In the genomic region with DNA sequence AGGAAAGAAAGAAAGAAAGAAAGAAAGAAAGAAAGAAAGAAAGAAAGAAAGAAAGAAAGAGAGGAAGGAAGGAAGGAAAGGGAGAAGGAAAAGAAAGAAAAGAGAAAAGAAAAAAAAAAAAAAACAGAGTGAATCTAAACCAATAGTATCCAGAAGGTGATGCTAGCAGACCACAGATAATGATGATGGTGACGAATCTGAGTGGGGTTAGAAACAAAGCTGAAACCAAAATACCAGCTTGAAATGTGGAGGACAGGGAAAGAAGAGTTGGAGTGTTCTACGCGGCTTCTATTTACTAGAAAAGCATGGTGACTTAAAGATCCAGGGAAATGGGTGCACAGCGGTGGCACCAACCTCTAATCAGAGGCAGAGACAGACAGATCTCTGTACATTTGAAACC, we compare ENCODE assay signal across 30 mouse cellular contexts. TPM values are rescaled to one million over a fixed set of nuclear protein-coding genes. Genes with fewer than 3 reads are reported as not detected.
A peak's percentile ranks its signal among the peaks of the same experiment; 100 is the strongest.
DNase-seq lines count a peak whose midpoint lies in the region; ATAC-seq and TF ChIP-seq lines count a peak whose summit lies in the region.
"Had no signal": no experiment of that assay in that cellular context is flagged by ENCODE, and none has a peak within 500 bp of the region (broad histone marks: within the 10 kb centered on the region; RNA-seq: fewer than 3 reads in every experiment).

No protein-coding gene starts in this region.

- no peaks in the 10 kb centered on the region for H3K36me3 ChIP-seq in hindbrain, postnatal 0 days (ENCODE audit: insufficient read depth, low read length)
- no peaks in the 10 kb centered on the region for H3K36me3 ChIP-seq in hindbrain, embryonic 16.5 days (ENCODE audit: control insufficient read depth, insufficient read depth, low read length)
- H3K36me3 ChIP-seq in lung, embryonic 14.5 days (ENCODE audit: insufficient read depth) = no peaks in the 10 kb centered on the region
- H3K36me3 ChIP-seq in MEL (ENCODE audit: control insufficient read depth in 1 of 2, insufficient read depth in 2 of 2, low read length in 2 of 2) (peaks cover 0 to 4% of the 10 kb centered on the region in 2 experiments; a peak in 2 of 4 replicates), myocyte (ENCODE audit: control insufficient read depth, insufficient read depth) (no peaks in the 10 kb centered on the region)
- H3K36me3 ChIP-seq: embryonic facial prominence, embryonic 13.5 days; heart, embryonic 15.5 days; hindbrain, embryonic 15.5 days; kidney, embryonic 15.5 days; limb, embryonic 12.5 days; liver, embryonic 12.5 days; lung, embryonic 15.5 days had no signal

- no peaks in the 10 kb centered on the region for H3K4me1 ChIP-seq in hindbrain, postnatal 0 days (ENCODE audit: insufficient read depth, low read length)
- H3K4me1 ChIP-seq in hindbrain, embryonic 16.5 days (ENCODE audit: control insufficient read depth, insufficient read depth, low read depth, low read length) = peaks cover 13% of the 10 kb centered on the region
- H3K4me1 ChIP-seq in lung, embryonic 14.5 days (ENCODE audit: insufficient read depth) = peaks cover 4% of the 10 kb centered on the region; the same call in 1 of the 2 replicates
- peaks cover 0 to 4% of the 10 kb centered on the region in 2 experiments; a peak in 1 of 4 replicates for H3K4me1 ChIP-seq in MEL (ENCODE audit: control insufficient read depth in 1 of 2, insufficient read depth in 2 of 2, low read length in 2 of 2)

- no peak overlapping the region for H3ac ChIP-seq in myocyte (ENCODE audit: control insufficient read depth, insufficient read length)

- 74% methylated on average over 4 of the region's 4 CpGs for WGBS in hindbrain, postnatal 0 days
- 69% methylated on average over 4 of the region's 4 CpGs for WGBS in hindbrain, embryonic 16.5 days
- 61% methylated on average over 4 of the region's 4 CpGs for WGBS in lung, embryonic 14.5 days

- H3K79me2 ChIP-seq in MEL (ENCODE audit: control insufficient read depth, insufficient read depth, low read length, poor library complexity) (no peaks in the 10 kb centered on the region; the same call in 1 of the 2 replicates), myocyte (ENCODE audit: control insufficient read depth, insufficient read depth) (no peaks in the 10 kb centered on the region)

- no peak overlapping the region for H3K27ac ChIP-seq in hindbrain, postnatal 0 days
- H3K27ac ChIP-seq in hindbrain, embryonic 16.5 days (ENCODE audit: low read depth, low read length) = no peak overlapping the region
- no peak overlapping the region for H3K27ac ChIP-seq in lung, embryonic 14.5 days (ENCODE audit: low read depth)
- H3K27ac ChIP-seq in MEL (ENCODE audit: control insufficient read depth, low read depth, low read length) = no peak overlapping the region
- H3K27ac ChIP-seq: embryonic facial prominence, embryonic 13.5 days; forebrain, embryonic 13.5 days; heart, embryonic 15.5 days; hindbrain, embryonic 15.5 days; kidney, embryonic 15.5 days; limb, embryonic 12.5 days; liver, embryonic 12.5 days; lung, embryonic 15.5 days; macrophage had no signal

- TF ChIP-seq POLR2A in MEL (IDR thresholded peaks at IDR 0.05; ENCODE audit: control insufficient read depth in 1 of 2, insufficient read depth in 1 of 2, low read depth in 1 of 2, low read length in 2 of 2, poor library complexity in 1 of 2) (no peak), myocyte (IDR thresholded peaks at IDR 0.05; ENCODE audit: insufficient read length, low read depth) (no peak)

- TF ChIP-seq EP300 in MEL (IDR thresholded peaks at IDR 0.05; ENCODE audit: low read depth in 1 of 2, low read length in 2 of 2) = no peak

- H3K27me3 ChIP-seq in hindbrain, postnatal 0 days (ENCODE audit: insufficient read depth, low read length) = no peaks in the 10 kb centered on the region
- H3K27me3 ChIP-seq in hindbrain, embryonic 16.5 days (replicated peaks; ENCODE audit: control insufficient read depth, insufficient read depth, low read length) = no peaks in the 10 kb centered on the region; the same call in 1 of the 2 replicates
- peaks cover 14% of the 10 kb centered on the region; the same call in 1 of the 2 replicates for H3K27me3 ChIP-seq in lung, embryonic 14.5 days (ENCODE audit: insufficient read depth, low read length)
- H3K27me3 ChIP-seq in MEL (ENCODE audit: control insufficient read depth in 1 of 2, insufficient read depth in 2 of 2, low read length in 2 of 2) = peaks cover 16% of the 10 kb centered on the region in 2 experiments
- no peaks in the 10 kb centered on the region for H3K27me3 ChIP-seq in myocyte (ENCODE audit: control insufficient read depth, insufficient read depth, insufficient read length)
- H3K27me3 ChIP-seq: heart, embryonic 15.5 days; Patski had no signal

- H3K4me3 ChIP-seq in hindbrain, postnatal 0 days (ENCODE audit: low read length) = no peak overlapping the region
- H3K4me3 ChIP-seq in hindbrain, embryonic 16.5 days (ENCODE audit: low read length) = no peak overlapping the region
- H3K4me3 ChIP-seq in lung, embryonic 14.5 days (ENCODE audit: low read depth, low read length) = no peak overlapping the region
- H3K4me3 ChIP-seq in MEL (ENCODE audit: control insufficient read depth in 1 of 2, insufficient read depth in 1 of 2, low read depth in 2 of 2, low read length in 2 of 2) (no peak overlapping the region), myocyte (no peak overlapping the region)
- H3K4me3 ChIP-seq: embryonic facial prominence, embryonic 13.5 days; erythroblast, embryonic 14.5 days; forebrain, embryonic 13.5 days; heart, embryonic 15.5 days; hindbrain, embryonic 15.5 days; kidney, embryonic 15.5 days; limb, embryonic 12.5 days; liver, embryonic 12.5 days; lung, embryonic 15.5 days had no signal

- peak; percentile 33 for DNase-seq in hindbrain, postnatal 0 days (ENCODE audit: low spot score)
- peak; percentile 42 for DNase-seq in lung, embryonic 14.5 days
- DNase-seq in lung, adult 18-20 months = no peak
- DNase-seq in MEL (ENCODE audit: low read depth, low spot score) = peak; percentile 51
- DNase-seq: adrenal gland, adult 2 months; cerebellum, adult 2 months; cerebellum, postnatal 25 days; embryo, embryonic 11 days; gastrocnemius, postnatal 36 days; kidney, adult 11 months; thymus, adult 2 months; thymus, postnatal 4 days had no signal

- no peak overlapping the region for H3K9ac ChIP-seq in hindbrain, postnatal 0 days (replicated peaks; ENCODE audit: low read length)
- H3K9ac ChIP-seq in hindbrain, embryonic 16.5 days (ENCODE audit: low read depth, low read length) = no peak overlapping the region
- H3K9ac ChIP-seq in lung, embryonic 14.5 days = no peak overlapping the region
- H3K9ac ChIP-seq in MEL (ENCODE audit: control insufficient read depth, low read depth, low read length, poor library complexity, severe bottlenecking) = no peak overlapping the region
- H3K9ac ChIP-seq: embryonic facial prominence, embryonic 13.5 days; forebrain, embryonic 13.5 days; heart, embryonic 15.5 days; hindbrain, embryonic 15.5 days; kidney, embryonic 15.5 days; limb, embryonic 12.5 days; liver, embryonic 12.5 days; lung, embryonic 15.5 days had no signal

- peak; percentile 56 for TF ChIP-seq CTCF in hindbrain, postnatal 0 days (IDR thresholded peaks at IDR 0.05; ENCODE audit: low read depth)
- peak; percentile 34; the same call in 1 of the 2 replicates for TF ChIP-seq CTCF in lung, embryonic 14.5 days (IDR thresholded peaks at IDR 0.05; ENCODE audit: low read depth)
- TF ChIP-seq CTCF in MEL (IDR thresholded peaks at IDR 0.05 in 2 of 3, conservative IDR thresholded peaks at IDR 0.05 in 1 of 3; ENCODE audit: control insufficient read depth in 1 of 3, insufficient read depth in 1 of 3, low read depth in 2 of 3, low read length in 3 of 3, poor library complexity in 1 of 3, severe bottlenecking in 1 of 3) = peak in 2 of 3 experiments; percentile 6 to 49; a peak in 2 of 6 replicates

- H3K4me2 ChIP-seq in hindbrain, postnatal 0 days (ENCODE audit: low read depth, low read length) = no peak overlapping the region
- H3K4me2 ChIP-seq in hindbrain, embryonic 16.5 days (ENCODE audit: low read length) = no peak overlapping the region
- no peak overlapping the region for H3K4me2 ChIP-seq in lung, embryonic 14.5 days
- peak overlapping the region; percentile 42 for H3K4me2 ChIP-seq in myocyte (ENCODE audit: low read depth)
- H3K4me2 ChIP-seq: embryonic facial prominence, embryonic 13.5 days; forebrain, embryonic 13.5 days; heart, embryonic 15.5 days; hindbrain, embryonic 15.5 days; kidney, embryonic 15.5 days; limb, embryonic 12.5 days; liver, embryonic 12.5 days; lung, embryonic 15.5 days had no signal

- H3K9me3 ChIP-seq in hindbrain, postnatal 0 days (ENCODE audit: low read length) = no peaks in the 10 kb centered on the region
- no peaks in the 10 kb centered on the region for H3K9me3 ChIP-seq in hindbrain, embryonic 16.5 days (ENCODE audit: control insufficient read depth, low read length)
- no peaks in the 10 kb centered on the region for H3K9me3 ChIP-seq in lung, embryonic 14.5 days (ENCODE audit: low read depth, low read length)
- no peaks in the 10 kb centered on the region for H3K9me3 ChIP-seq in MEL (replicated peaks; ENCODE audit: insufficient read depth, low read length)
- H3K9me3 ChIP-seq: embryonic facial prominence, embryonic 13.5 days; forebrain, embryonic 13.5 days; heart, embryonic 15.5 days; hindbrain, embryonic 15.5 days; kidney, embryonic 15.5 days; limb, embryonic 12.5 days; liver, embryonic 12.5 days; lung, embryonic 15.5 days had no signal

- TF ChIP-seq RAD21 in MEL (IDR thresholded peaks at IDR 0.05; ENCODE audit: low read depth, low read length) = peak; percentile 60

- no peak for ATAC-seq in hindbrain, postnatal 0 days
- no peak for ATAC-seq in hindbrain, embryonic 16.5 days
- ATAC-seq in lung, embryonic 14.5 days (ENCODE audit: insufficient read depth) = no peak
- no peak for ATAC-seq in cerebellum, adult (ENCODE audit: insufficient number of reproducible peaks, low FRiP score, low TSS enrichment)
- ATAC-seq: forebrain, embryonic 13.5 days; liver, embryonic 12.5 days; midbrain, embryonic 16.5 days; Patski had no signal

RNA-seq across cellular contexts. Expression of a gene that starts 3.5 kb away (rescaled TPM):
- 2.2 TPM in 1 of 2 replicates, not detected in the other for total RNA-seq in hindbrain, postnatal 0 days (2014; rRNA removed)
- 0.44 and 0.63 TPM in 2 replicates for polyA plus RNA-seq in hindbrain, postnatal 0 days (2015; fragmentation: Nextera tagmentation; extraction: Ambion mirVana)
- 0.43 and 0.46 TPM in 2 replicates for polyA plus RNA-seq in hindbrain, embryonic 16.5 days (2015; fragmentation: Nextera tagmentation; extraction: Ambion mirVana)
- polyA plus RNA-seq in lung, embryonic 14.5 days (2014; fragmentation: Nextera tagmentation; extraction: Ambion mirVana) = 0.61 and 0.84 TPM in 2 replicates
- total RNA-seq in MEL (2012; rRNA removed) = 0.23 TPM in 1 of 2 replicates, not detected in the other
- under 1 TPM in 1 of 2 experiments, not detected in 1; 0.04 TPM for polyA plus RNA-seq in MEL (2012; ENCODE audit: insufficient read depth in 1 of 2, insufficient read length in 2 of 2, low read depth in 1 of 2, low replicate concordance in 2 of 2, missing spikeins in 1 of 2)
- 0.17 TPM for polyA plus RNA-seq in myocyte (2012; fragmentation: generic; extraction: Trizol)
- total RNA-seq: adrenal gland, adult 2 months; adrenal gland, postnatal 4 days; hematopoietic stem cell, adult 5-6 weeks; neutrophil, adult 5-6 weeks had no signal
- polyA plus RNA-seq: adrenal gland, adult 2 months; cerebellum, adult 2 months; erythroblast, embryonic 14.5 days; macrophage had no signal

RNA-seq across cellular contexts. Expression of a gene that starts 4.3 kb away (rescaled TPM):
- 58.1 and 79.4 TPM in 2 replicates for total RNA-seq in hindbrain, postnatal 0 days (2014; rRNA removed)
- polyA plus RNA-seq in hindbrain, postnatal 0 days (2015; fragmentation: Nextera tagmentation; extraction: Ambion mirVana) = 56.4 and 62.0 TPM in 2 replicates
- polyA plus RNA-seq in hindbrain, embryonic 16.5 days (2015; fragmentation: Nextera tagmentation; extraction: Ambion mirVana) = 54.8 and 58.3 TPM in 2 replicates
- polyA plus RNA-seq in lung, embryonic 14.5 days (2014; fragmentation: Nextera tagmentation; extraction: Ambion mirVana) = 15.3 and 15.8 TPM in 2 replicates
- total RNA-seq in MEL (2012; rRNA removed) = not detected in 2 replicates
- polyA plus RNA-seq in MEL (2012; ENCODE audit: insufficient read depth in 1 of 2, insufficient read length in 2 of 2, low read depth in 1 of 2, low replicate concordance in 2 of 2, missing spikeins in 1 of 2) (under 1 TPM in 1 of 2 experiments, not detected in 1; 0.22 TPM), myocyte (2012; fragmentation: generic; extraction: Trizol) (16.7 TPM)
- total RNA-seq: neutrophil, adult 5-6 weeks had no signal
- polyA plus RNA-seq: erythroblast, embryonic 14.5 days; macrophage had no signal

RNA-seq across cellular contexts. Expression of a gene that starts 41.3 kb away (rescaled TPM):
- 17.6 and 19.4 TPM in 2 replicates for total RNA-seq in hindbrain, postnatal 0 days (2014; rRNA removed)
- polyA plus RNA-seq in hindbrain, postnatal 0 days (2015; fragmentation: Nextera tagmentation; extraction: Ambion mirVana) = 1.8 TPM in 2 replicates
- polyA plus RNA-seq in hindbrain, embryonic 16.5 days (2015; fragmentation: Nextera tagmentation; extraction: Ambion mirVana) = 2.7 and 5.1 TPM in 2 replicates
- 8.8 and 10.1 TPM in 2 replicates for polyA plus RNA-seq in lung, embryonic 14.5 days (2014; fragmentation: Nextera tagmentation; extraction: Ambion mirVana)
- total RNA-seq in MEL (2012; rRNA removed) = 0.26 and 0.27 TPM in 2 replicates
- polyA plus RNA-seq in MEL (2012; ENCODE audit: insufficient read depth in 1 of 2, insufficient read length in 2 of 2, low read depth in 1 of 2, low replicate concordance in 2 of 2, missing spikeins in 1 of 2) = under 1 TPM in 1 of 2 experiments, not detected in 1; 0.31 TPM
- polyA plus RNA-seq in myocyte (2012; fragmentation: generic; extraction: Trizol) = 268 TPM
- total RNA-seq: hematopoietic stem cell, adult 5-6 weeks; neutrophil, adult 5-6 weeks had no signal
- polyA plus RNA-seq: erythroblast, embryonic 14.5 days; macrophage had no signal

RNA-seq across cellular contexts. Expression of a gene that starts 43.9 kb away (rescaled TPM):
- total RNA-seq in hindbrain, postnatal 0 days (2014; rRNA removed) = 117 and 119 TPM in 2 replicates
- polyA plus RNA-seq in hindbrain, postnatal 0 days (2015; fragmentation: Nextera tagmentation; extraction: Ambion mirVana) = 131 and 135 TPM in 2 replicates
- 166 and 187 TPM in 2 replicates for polyA plus RNA-seq in hindbrain, embryonic 16.5 days (2015; fragmentation: Nextera tagmentation; extraction: Ambion mirVana)
- polyA plus RNA-seq in lung, embryonic 14.5 days (2014; fragmentation: Nextera tagmentation; extraction: Ambion mirVana) = 451 and 469 TPM in 2 replicates
- 80.4 and 98.0 TPM in 2 replicates for total RNA-seq in MEL (2012; rRNA removed)
- polyA plus RNA-seq in MEL (2012; ENCODE audit: insufficient read depth in 1 of 2, insufficient read length in 2 of 2, low read depth in 1 of 2, low replicate concordance in 2 of 2, missing spikeins in 1 of 2) (100 to 1,000 TPM in 1 of 2 experiments, 10 to 100 TPM in 1; 79.4 to 419 TPM), myocyte (2012; fragmentation: generic; extraction: Trizol) (183 TPM)

Comparison
In these comparisons a context has a peak if more than half of its experiments do, and no peak if none do; other contexts are left out.
1. DNase-seq: peak in hindbrain, postnatal 0 days (single experiment), lung, embryonic 14.5 days (single experiment) and MEL (single experiment); none in lung, adult 18-20 months (0 of 2).
2. RNA of a gene that starts 4.3 kb away (polyA plus RNA-seq): 56.4 to 62.0 TPM in hindbrain, postnatal 0 days, 54.8 to 58.3 TPM in hindbrain, embryonic 16.5 days, 16.7 TPM in myocyte (single experiment) and 15.3 to 15.8 TPM in lung, embryonic 14.5 days; 0.22 TPM in MEL; every median in the first group is over 10 times any median in the second.
3. RNA of a gene that starts 41.3 kb away (polyA plus RNA-seq): 268 TPM in myocyte (single experiment); 8.8 to 10.1 TPM in lung, embryonic 14.5 days, 2.7 to 5.1 TPM in hindbrain, embryonic 16.5 days, 1.8 TPM in hindbrain, postnatal 0 days and 0.31 TPM in MEL; every median in the first group is over 10 times any median in the second.
4. Peak in every context shown above with its lines, with median percentiles within 50 percentile points of each other: CTCF ChIP-seq.